Mouse (Mus musculus) forebrain, embryonic 15.5 days (tissue): ENCODE data around the gene Map2k5. TPM values are rescaled to one million over a fixed set of nuclear protein-coding genes. Genes with fewer than 3 reads are reported as not detected.

Experiments used
- ATAC-seq: fragments of 200-750 bp; cut with Nextera tagmentation; replicated peaks from 2 replicates; pipeline ENCODE4 v1.8.0; 2017; ENCODE audit warnings: mild to moderate bottlenecking, moderate TSS enrichment, moderate library complexity
- H3K27ac ChIP-seq: fragments of 300-500 bp; sonication (generic); replicated peaks from 2 replicates; pipeline ENCODE4 v1.5.1; 2015; ENCODE audit warnings: mild to moderate bottlenecking, inconsistent platforms
- H3K27me3 ChIP-seq: fragments of 300-500 bp; sonication (generic); 2 replicates; pipeline ENCODE4 v1.6.1; 2015; ENCODE audit warnings: inconsistent platforms
- H3K36me3 ChIP-seq: fragments of 300-500 bp; sonication (generic); 2 replicates; pipeline ENCODE4 v1.6.1; 2015; ENCODE audit warnings: mild to moderate bottlenecking, inconsistent platforms
- H3K4me1 ChIP-seq: fragments of 300-500 bp; sonication (generic); 2 replicates; pipeline ENCODE4 v1.6.1; 2015; ENCODE audit warnings: inconsistent platforms
- H3K4me2 ChIP-seq: fragments of 300-500 bp; sonication (generic); replicated peaks from 2 replicates; pipeline ENCODE4 v1.6.1; 2015; ENCODE audit warnings: mild to moderate bottlenecking, inconsistent platforms
- H3K4me3 ChIP-seq: fragments of 300-500 bp; sonication (generic); 2 replicates; pipeline ENCODE4 v1.5.1; 2015; ENCODE audit warnings: mild to moderate bottlenecking, inconsistent platforms
- H3K9ac ChIP-seq: fragments of 300-500 bp; sonication (generic); replicated peaks from 2 replicates; pipeline ENCODE4 v1.6.1; 2015; ENCODE audit warnings: mild to moderate bottlenecking, inconsistent platforms
- H3K9me3 ChIP-seq: fragments of 300-500 bp; sonication (generic); 2 replicates; pipeline ENCODE4 v1.6.1; 2016; ENCODE audit warnings: inconsistent platforms
- WGBS: fragments of 180-500 bp; shearing (Covaris S2); methylation state at CpG from one replicate; pipeline ENCODE4 v1.1.7; 2015; ENCODE audit warnings: mixed read lengths; 5-methylcytosine and 5-hydroxymethylcytosine counted together
- polyA plus RNA-seq: library from polyadenylated mRNA; unstranded; fragments of >200 nt; fragmentation: Nextera tagmentation; extraction: Ambion mirVana; gene quantifications from 2 replicates; pipeline ENCODE4 v1.2.1, GENCODE M21; 2015

The Map2k5 gene
- polyA plus RNA-seq, 1 experiment from 2014 or later: 39.8 TPM

GRCm38 (mm10) chr9:63129641-63130041, 248.1 kb downstream of the Map2k5 start:
- Histone ChIP-seq H3K4me2 (no peak overlapping the region), H3K4me1 (peaks cover 22% of the 10 kb centered on the region), H3K36me3 (no peaks in the 10 kb centered on the region), H3K9me3 (no peaks in the 10 kb centered on the region), H3K27ac (no peak overlapping the region), H3K27me3 (peaks cover 15% of the 10 kb centered on the region), H3K4me3 (no peak overlapping the region), H3K9ac (no peak overlapping the region)
- no peak for ATAC-seq
- WGBS: 90% methylated on average over 8 of the region's 8 CpGs

GRCm38 (mm10) chr9:63124512-63124911, 253.2 kb downstream of the Map2k5 start:
- H3K4me2 ChIP-seq: no peak overlapping the region
- no peak overlapping the region for H3K9ac ChIP-seq
- peak; percentile 17; the same call in 1 of the 2 replicates for ATAC-seq
- no peak overlapping the region for H3K27ac ChIP-seq
- peaks cover 6% of the 10 kb centered on the region for H3K4me1 ChIP-seq
- no peaks in the 10 kb centered on the region for H3K9me3 ChIP-seq
- H3K36me3 ChIP-seq: no peaks in the 10 kb centered on the region
- WGBS: 52% methylated on average over 9 of the region's 9 CpGs
- H3K27me3 ChIP-seq: 0 out of 2 replicates have a peak, but pooled peaks cover 3% of the 10 kb centered on the region
- H3K4me3 ChIP-seq: no peak overlapping the region

- Histone ChIP-seq H3K4me1 (peaks cover 6% of the 10 kb centered on the region), H3K9ac (peak overlapping the region; percentile 54), H3K36me3 (no peaks in the 10 kb centered on the region), H3K4me3 (peak overlapping the region; percentile 46), H3K4me2 (peak overlapping the region; percentile 94), H3K27me3 (0 out of 2 replicates have a peak, but pooled peaks cover 3% of the 10 kb centered on the region), H3K27ac (0 out of 2 replicates have a peak overlapping the region, but pooled peaks have one; percentile 11), H3K9me3 (no peaks in the 10 kb centered on the region)
- 7% methylated on average over 30 of the region's 30 CpGs for WGBS
- ATAC-seq: peak; percentile 97
Measured at GRCm38 (mm10) chr9:63123451-63124438, 254.0 kb downstream of the Map2k5 start.

- Histone ChIP-seq H3K4me3 (no peak overlapping the region), H3K27ac (no peak overlapping the region), H3K36me3 (no peaks in the 10 kb centered on the region), H3K27me3 (0 out of 2 replicates have a peak, but pooled peaks cover 3% of the 10 kb centered on the region), H3K9ac (no peak overlapping the region), H3K4me2 (no peak overlapping the region), H3K4me1 (peaks cover 6% of the 10 kb centered on the region), H3K9me3 (no peaks in the 10 kb centered on the region)
- WGBS: 23% methylated on average over 8 of the region's 8 CpGs
- ATAC-seq: no peak
Measured at GRCm38 (mm10) chr9:63122161-63122833, 255.4 kb downstream of the Map2k5 start.

- Histone ChIP-seq H3K9me3 (no peaks in the 10 kb centered on the region), H3K36me3 (no peaks in the 10 kb centered on the region), H3K4me3 (no peak overlapping the region), H3K27me3 (no peaks in the 10 kb centered on the region), H3K9ac (no peak overlapping the region), H3K4me2 (no peak overlapping the region), H3K27ac (no peak overlapping the region), H3K4me1 (no peaks in the 10 kb centered on the region)
- 67% methylated on average over 5 of the region's 5 CpGs for WGBS
- no peak for ATAC-seq
Measured at GRCm38 (mm10) chr9:63118385-63118784, 259.3 kb downstream of the Map2k5 start.

Other genes with a start within 250 kb of the Map2k5 start
- gene Skor1, start 228.9 kb downstream of the Map2k5 start, polyA plus RNA-seq: 0.36 and 0.61 TPM in 2 replicates
- gene 2300009A05Rik, start 21.3 kb upstream of the Map2k5 start, polyA plus RNA-seq: 66.1 and 69.8 TPM in 2 replicates
- gene Iqch, start 224.6 kb upstream of the Map2k5 start, polyA plus RNA-seq: 0.13 and 0.15 TPM in 2 replicates
- gene Aagab, start 224.8 kb upstream of the Map2k5 start, polyA plus RNA-seq: 52.3 and 56.6 TPM in 2 replicates